Mouse (Mus musculus): ENCODE results near the gene Ppil6. TPM values are rescaled to one million over a fixed set of nuclear protein-coding genes. Genes with fewer than 3 reads are reported as not detected.

Ppil6 gene
- polyA plus RNA-seq, 1 experiment from 2014 or later = 0.76 TPM

DNA sequence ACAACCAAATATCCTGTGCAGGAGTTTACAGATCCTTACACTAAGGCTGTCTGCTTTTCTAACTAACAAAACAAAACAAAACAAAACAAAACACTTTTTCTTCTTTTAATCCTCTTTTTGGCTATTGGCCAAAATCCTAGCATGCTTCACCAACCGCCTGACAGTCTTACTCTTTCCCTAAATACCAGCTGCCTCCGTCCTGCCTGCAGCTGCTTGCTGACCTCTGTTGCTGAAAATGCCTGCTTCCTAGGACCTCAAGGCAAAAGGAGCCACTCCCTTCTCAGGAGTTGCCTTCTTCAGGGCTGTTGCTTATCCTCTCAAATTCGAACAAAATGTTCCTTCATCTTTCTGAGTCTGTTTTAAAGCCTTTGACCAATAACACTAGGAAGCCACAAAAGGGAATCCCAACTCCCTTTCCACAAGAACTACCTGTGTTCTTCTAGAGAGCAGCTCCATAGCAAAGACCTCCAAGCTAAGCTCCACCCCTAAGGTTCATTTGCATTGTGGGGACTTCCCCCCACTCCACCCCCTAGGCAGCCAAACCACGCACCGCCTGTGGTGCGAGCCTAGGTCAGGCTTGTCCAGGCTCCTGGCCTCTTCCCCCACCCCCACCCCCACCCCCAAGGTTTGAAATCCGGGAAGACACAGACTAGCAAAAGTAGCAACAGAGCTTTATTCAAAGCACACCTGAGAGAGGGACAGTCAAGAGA lies 54.4 kb downstream of the Ppil6 start:
- Histone ChIP-seq H3K4me1 (replicated peaks; ENCODE audit: control insufficient read depth, insufficient read depth, low read length) (peaks cover 4% of the 10 kb centered on the region; the same call in 1 of the 2 replicates), H3K27me3 (replicated peaks; ENCODE audit: control insufficient read depth, insufficient read depth, low read length) (no peaks in the 10 kb centered on the region), H3K36me3 (ENCODE audit: control insufficient read depth, insufficient read depth, low read length) (no peaks in the 10 kb centered on the region), H3K27ac (ENCODE audit: low read depth) (no peak overlapping the region), H3K9ac (ENCODE audit: low read length) (no peak overlapping the region), H3K9me3 (ENCODE audit: control insufficient read depth, low read length) (peaks cover 7% of the 10 kb centered on the region), H3K4me2 (ENCODE audit: low read length) (0 out of 2 replicates have a peak overlapping the region, but pooled peaks have one; percentile 6), H3K4me3 (ENCODE audit: low read depth, low read length) (no peak overlapping the region)
- WGBS = 9% methylated on average over 7 of the region's 7 CpGs
- ATAC-seq (replicated peaks; ENCODE audit: low FRiP score, low TSS enrichment, low read depth) (peak; percentile 43; the same call in 1 of the 2 replicates), DNase-seq (ENCODE audit: low spot score) (no peak)

DNA sequence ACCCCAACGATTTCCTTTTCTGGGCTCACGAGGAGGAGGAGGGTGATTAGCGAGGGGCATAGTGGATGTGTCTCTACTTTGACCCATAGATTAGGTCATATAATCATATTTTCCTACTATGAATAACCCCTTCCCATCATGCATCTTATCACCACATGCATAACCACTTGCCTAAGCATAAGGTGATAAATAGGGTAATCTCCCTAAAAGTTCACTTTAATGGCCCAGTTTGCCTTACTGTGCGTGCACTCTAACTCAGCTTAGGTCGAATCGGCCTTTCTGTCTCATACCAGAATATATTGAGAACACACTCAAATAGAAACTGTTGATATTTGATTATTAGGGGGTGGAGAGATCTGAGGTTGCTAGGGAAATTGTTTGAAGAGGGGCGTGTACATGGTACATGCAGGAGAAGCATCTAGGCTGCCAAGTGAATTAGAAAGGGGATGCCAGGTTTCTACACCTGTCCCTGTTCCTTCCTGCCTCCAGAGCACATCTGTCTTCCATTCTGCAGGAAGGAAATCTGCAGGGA lies 55.1 kb downstream of the Ppil6 start:
- WGBS = 56% methylated on average over 7 of the region's 7 CpGs
- Histone ChIP-seq H3K27me3 (replicated peaks; ENCODE audit: control insufficient read depth, insufficient read depth, low read length) (no peaks in the 10 kb centered on the region), H3K4me3 (ENCODE audit: low read depth, low read length) (no peak overlapping the region), H3K4me2 (ENCODE audit: low read length) (no peak overlapping the region), H3K4me1 (replicated peaks; ENCODE audit: control insufficient read depth, insufficient read depth, low read length) (peaks cover 4% of the 10 kb centered on the region; the same call in 1 of the 2 replicates), H3K27ac (ENCODE audit: low read depth) (no peak overlapping the region), H3K9me3 (ENCODE audit: control insufficient read depth, low read length) (peaks cover 7% of the 10 kb centered on the region), H3K9ac (ENCODE audit: low read length) (no peak overlapping the region), H3K36me3 (ENCODE audit: control insufficient read depth, insufficient read depth, low read length) (no peaks in the 10 kb centered on the region)
- DNase-seq (ENCODE audit: low spot score) (no peak), ATAC-seq (replicated peaks; ENCODE audit: low FRiP score, low TSS enrichment, low read depth) (no peak; the same call in 1 of the 2 replicates)

GRCm38 (mm10) chr10:41546396-41547165 lies 56.3 kb downstream of the Ppil6 start:
- no peak overlapping the region for H3K9ac ChIP-seq (ENCODE audit: low read length)
- H3K27ac ChIP-seq (ENCODE audit: low read depth) = no peak overlapping the region
- no peaks in the 10 kb centered on the region for H3K27me3 ChIP-seq (replicated peaks; ENCODE audit: control insufficient read depth, insufficient read depth, low read length)
- ATAC-seq (replicated peaks; ENCODE audit: low FRiP score, low TSS enrichment, low read depth) = no peak
- peaks cover 4% of the 10 kb centered on the region; the same call in 1 of the 2 replicates for H3K4me1 ChIP-seq (replicated peaks; ENCODE audit: control insufficient read depth, insufficient read depth, low read length)
- no peak overlapping the region for H3K4me2 ChIP-seq (ENCODE audit: low read length)
- 58% methylated on average over 13 of the region's 13 CpGs for WGBS
- peaks cover 7% of the 10 kb centered on the region for H3K9me3 ChIP-seq (ENCODE audit: control insufficient read depth, low read length)
- no peak overlapping the region for H3K4me3 ChIP-seq (ENCODE audit: low read depth, low read length)
- H3K36me3 ChIP-seq (ENCODE audit: control insufficient read depth, insufficient read depth, low read length) = no peaks in the 10 kb centered on the region
- DNase-seq (ENCODE audit: low spot score) = no peak

DNA sequence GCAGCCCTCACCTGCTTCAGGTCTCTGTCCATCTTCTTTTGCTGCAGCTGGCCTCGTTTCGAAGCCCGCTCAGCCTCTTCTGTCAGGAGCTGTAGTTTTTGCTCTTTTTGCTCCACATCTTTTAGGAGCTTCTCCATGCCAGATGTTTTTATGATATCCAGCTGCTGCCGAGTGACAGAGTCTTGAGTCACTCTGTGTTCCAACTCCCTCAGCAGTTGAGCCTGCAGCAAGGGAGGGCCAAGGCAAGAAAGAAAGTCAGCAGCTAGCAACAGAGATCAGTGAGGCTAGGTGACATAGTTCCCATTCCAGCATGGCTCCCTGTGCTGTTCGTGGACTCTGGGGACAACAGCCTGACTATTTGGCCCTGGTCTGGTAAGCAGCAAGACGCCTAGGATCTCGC lies 60.5 kb downstream of the Ppil6 start:
- peaks cover 7% of the 10 kb centered on the region for H3K9me3 ChIP-seq (ENCODE audit: control insufficient read depth, low read length)
- no peak overlapping the region for H3K4me3 ChIP-seq (ENCODE audit: low read depth, low read length)
- H3K9ac ChIP-seq (ENCODE audit: low read length) = no peak overlapping the region
- no peaks in the 10 kb centered on the region for H3K27me3 ChIP-seq (replicated peaks; ENCODE audit: control insufficient read depth, insufficient read depth, low read length)
- H3K27ac ChIP-seq (ENCODE audit: low read depth) = no peak overlapping the region
- ATAC-seq (replicated peaks; ENCODE audit: low FRiP score, low TSS enrichment, low read depth) (no peak), DNase-seq (ENCODE audit: low spot score) (no peak)
- 68% methylated on average over 7 of the region's 7 CpGs for WGBS
- H3K4me2 ChIP-seq (ENCODE audit: low read length) = no peak overlapping the region
- no peaks in the 10 kb centered on the region for H3K36me3 ChIP-seq (ENCODE audit: control insufficient read depth, insufficient read depth, low read length)
- peaks cover 9% of the 10 kb centered on the region; the same call in 1 of the 2 replicates for H3K4me1 ChIP-seq (replicated peaks; ENCODE audit: control insufficient read depth, insufficient read depth, low read length)

- ATAC-seq (replicated peaks; ENCODE audit: low FRiP score, low TSS enrichment, low read depth) (no peak), DNase-seq (ENCODE audit: low spot score) (no peak)
- no peaks in the 10 kb centered on the region for H3K36me3 ChIP-seq (ENCODE audit: control insufficient read depth, insufficient read depth, low read length)
- no peaks in the 10 kb centered on the region for H3K27me3 ChIP-seq (replicated peaks; ENCODE audit: control insufficient read depth, insufficient read depth, low read length)
- 43% methylated on average over 3 of the region's 3 CpGs for WGBS
- H3K9me3 ChIP-seq (ENCODE audit: control insufficient read depth, low read length) = peaks cover 7% of the 10 kb centered on the region
- H3K4me1 ChIP-seq (replicated peaks; ENCODE audit: control insufficient read depth, insufficient read depth, low read length) = peaks cover 9% of the 10 kb centered on the region; the same call in 1 of the 2 replicates
- peak overlapping the region; percentile 66 for H3K27ac ChIP-seq (ENCODE audit: low read depth)
- no peak overlapping the region for H3K4me2 ChIP-seq (ENCODE audit: low read length)
- H3K9ac ChIP-seq (ENCODE audit: low read length) = no peak overlapping the region
- H3K4me3 ChIP-seq (ENCODE audit: low read depth, low read length) = no peak overlapping the region
Observed at GRCm38 (mm10) chr10:41552319-41552718, 62.1 kb downstream of the Ppil6 start.

DNA sequence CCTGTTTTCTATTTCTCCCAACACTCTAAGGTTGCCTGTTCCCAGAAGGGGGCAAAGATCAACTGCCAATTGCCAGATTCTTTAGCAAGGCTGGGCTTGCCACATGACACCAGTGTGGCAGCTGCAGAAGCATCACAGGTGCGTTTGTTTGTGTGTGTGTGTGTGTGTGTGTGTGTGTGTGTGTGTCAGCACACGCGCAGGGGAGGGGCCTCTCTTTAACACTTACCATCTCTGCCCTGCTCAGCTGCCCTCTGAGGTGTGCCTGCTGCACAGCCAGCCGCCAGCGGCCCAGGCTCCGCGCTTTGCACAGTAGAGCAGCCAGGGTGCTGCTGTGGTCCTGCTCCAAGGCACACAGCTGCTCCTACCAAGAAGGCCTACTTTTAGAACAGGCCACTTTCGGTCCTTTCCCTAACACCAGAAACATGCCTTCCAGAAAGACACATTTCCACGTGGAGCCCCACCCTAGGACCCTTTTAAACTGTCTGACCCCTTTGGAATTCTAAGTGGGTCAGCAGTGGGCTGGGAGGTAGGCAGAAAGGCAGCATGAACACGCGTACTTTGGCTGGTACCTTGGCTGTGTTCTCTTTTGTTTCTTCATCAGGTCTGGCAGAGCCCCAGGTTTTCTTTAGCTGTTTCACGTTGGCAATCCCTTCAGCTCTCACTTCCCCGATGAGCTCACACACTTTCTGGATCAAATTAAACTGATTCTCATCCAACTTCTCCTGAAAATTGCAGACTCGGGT lies 62.8 kb downstream of the Ppil6 start:
- DNase-seq (ENCODE audit: low spot score) = no peak
- H3K4me2 ChIP-seq (ENCODE audit: low read length) = no peak overlapping the region
- no peak overlapping the region for H3K4me3 ChIP-seq (ENCODE audit: low read depth, low read length)
- peaks cover 9% of the 10 kb centered on the region; the same call in 1 of the 2 replicates for H3K4me1 ChIP-seq (replicated peaks; ENCODE audit: control insufficient read depth, insufficient read depth, low read length)
- H3K9ac ChIP-seq (ENCODE audit: low read length) = no peak overlapping the region
- peak overlapping the region; percentile 66 for H3K27ac ChIP-seq (ENCODE audit: low read depth)
- WGBS = 37% methylated on average over 14 of the region's 14 CpGs
- peaks cover 7% of the 10 kb centered on the region for H3K9me3 ChIP-seq (ENCODE audit: control insufficient read depth, low read length)
- H3K27me3 ChIP-seq (replicated peaks; ENCODE audit: control insufficient read depth, insufficient read depth, low read length) = no peaks in the 10 kb centered on the region
- H3K36me3 ChIP-seq (ENCODE audit: control insufficient read depth, insufficient read depth, low read length) = no peaks in the 10 kb centered on the region
- peak; percentile 77 for ATAC-seq (replicated peaks; ENCODE audit: low FRiP score, low TSS enrichment, low read depth)

DNA sequence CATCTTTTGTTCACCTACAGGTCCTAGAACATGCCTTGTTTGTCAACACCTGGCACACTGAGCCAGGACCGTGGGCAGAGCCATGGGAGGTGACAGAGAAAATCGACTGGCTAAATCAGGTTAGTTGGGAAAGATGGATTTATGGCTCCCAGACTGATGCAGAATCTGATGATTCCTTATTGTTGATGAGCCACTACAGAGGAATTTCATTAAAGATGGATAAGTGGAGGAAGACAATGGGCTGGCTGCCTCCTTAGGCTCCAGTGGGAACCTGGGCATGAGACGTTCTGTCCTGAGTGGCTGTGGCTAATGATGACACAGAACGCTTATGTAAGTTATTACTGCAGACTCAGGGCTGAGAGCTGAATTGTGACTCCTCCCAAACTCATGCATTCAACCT lies 63.5 kb downstream of the Ppil6 start:
- 69% methylated on average over 4 of the region's 4 CpGs for WGBS
- Histone ChIP-seq H3K27ac (ENCODE audit: low read depth) (no peak overlapping the region), H3K4me3 (ENCODE audit: low read depth, low read length) (no peak overlapping the region), H3K4me1 (replicated peaks; ENCODE audit: control insufficient read depth, insufficient read depth, low read length) (peaks cover 9% of the 10 kb centered on the region; the same call in 1 of the 2 replicates), H3K9ac (ENCODE audit: low read length) (no peak overlapping the region), H3K36me3 (ENCODE audit: control insufficient read depth, insufficient read depth, low read length) (no peaks in the 10 kb centered on the region), H3K4me2 (ENCODE audit: low read length) (no peak overlapping the region), H3K9me3 (ENCODE audit: control insufficient read depth, low read length) (peaks cover 7% of the 10 kb centered on the region), H3K27me3 (replicated peaks; ENCODE audit: control insufficient read depth, insufficient read depth, low read length) (no peaks in the 10 kb centered on the region)
- DNase-seq (ENCODE audit: low spot score) = no peak
- no peak for ATAC-seq (replicated peaks; ENCODE audit: low FRiP score, low TSS enrichment, low read depth)

DNA sequence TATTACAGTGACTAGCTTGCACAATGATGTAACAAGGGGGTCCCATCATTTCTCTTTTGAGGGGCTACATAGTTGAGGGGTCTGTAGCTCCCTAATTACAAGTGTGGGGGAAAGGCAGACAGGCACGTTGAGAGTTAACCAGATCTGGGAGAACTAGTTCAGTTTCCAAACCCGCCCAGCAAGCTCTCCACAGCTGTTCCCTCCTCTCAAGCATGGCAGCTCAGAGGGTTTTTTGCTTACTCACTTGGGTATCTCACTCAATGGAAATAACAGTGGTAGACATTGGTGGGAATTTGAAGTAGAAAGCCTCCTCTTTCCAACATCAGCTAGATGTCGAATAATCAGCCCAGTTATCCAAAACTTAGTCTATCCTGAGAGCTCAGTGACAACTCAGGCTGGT lies 64.8 kb downstream of the Ppil6 start:
- WGBS = 84% methylated on average over 3 of the region's 3 CpGs
- ATAC-seq (replicated peaks; ENCODE audit: low FRiP score, low TSS enrichment, low read depth) = no peak
- Histone ChIP-seq H3K27me3 (replicated peaks; ENCODE audit: control insufficient read depth, insufficient read depth, low read length) (no peaks in the 10 kb centered on the region), H3K4me3 (ENCODE audit: low read depth, low read length) (no peak overlapping the region), H3K4me1 (replicated peaks; ENCODE audit: control insufficient read depth, insufficient read depth, low read length) (peaks cover 9% of the 10 kb centered on the region; the same call in 1 of the 2 replicates), H3K27ac (ENCODE audit: low read depth) (no peak overlapping the region), H3K9me3 (ENCODE audit: control insufficient read depth, low read length) (peaks cover 2% of the 10 kb centered on the region; the same call in 1 of the 2 replicates), H3K36me3 (ENCODE audit: control insufficient read depth, insufficient read depth, low read length) (no peaks in the 10 kb centered on the region), H3K4me2 (ENCODE audit: low read length) (no peak overlapping the region), H3K9ac (ENCODE audit: low read length) (no peak overlapping the region)
- no peak for DNase-seq (ENCODE audit: low spot score)

Data from intestine, embryonic 14.5 days (tissue).